Mouse (Mus musculus) embryo, embryonic 9.5 days (tissue): ENCODE measurements around the gene A830031A19Rik.

Experiments
- DNase-seq: peaks from one replicate; pipeline ENCODE4 v3.0.0-alpha.2; 2017; ENCODE audit errors: extremely low spot score

Gene A830031A19Rik

GRCm38 (mm10) chr11:24076821-24077730 lies 2.2 kb upstream of the A830031A19Rik start:
- peak; percentile 76 for DNase-seq

DNA sequence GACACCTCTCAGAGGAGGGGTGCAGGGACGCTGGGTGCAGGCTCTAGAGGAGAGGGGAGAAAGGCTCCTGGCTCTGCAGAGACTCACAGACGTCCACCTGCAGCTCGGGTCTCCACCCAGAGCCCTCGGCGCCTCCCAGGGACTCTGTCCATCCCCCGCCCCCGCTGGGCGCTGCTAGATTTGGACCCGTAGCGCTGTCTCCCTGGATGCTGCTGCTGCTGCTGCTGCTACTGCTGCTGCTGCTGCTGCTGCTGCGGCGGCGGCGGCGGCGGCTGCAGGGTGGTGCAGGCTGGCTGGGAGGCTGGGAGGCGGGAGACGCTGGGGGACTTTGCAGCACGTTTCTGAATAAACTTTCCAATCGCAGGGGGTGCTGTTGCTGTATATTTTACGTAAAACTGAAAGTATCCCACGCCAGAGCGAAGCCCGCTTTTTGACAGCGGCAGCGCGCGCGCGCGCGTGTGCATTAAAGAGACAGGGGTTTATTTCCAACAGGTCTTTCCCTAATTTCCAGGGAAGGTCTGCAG lies 1.3 kb upstream of the A830031A19Rik start:
- DNase-seq: peak; percentile 77

DNA sequence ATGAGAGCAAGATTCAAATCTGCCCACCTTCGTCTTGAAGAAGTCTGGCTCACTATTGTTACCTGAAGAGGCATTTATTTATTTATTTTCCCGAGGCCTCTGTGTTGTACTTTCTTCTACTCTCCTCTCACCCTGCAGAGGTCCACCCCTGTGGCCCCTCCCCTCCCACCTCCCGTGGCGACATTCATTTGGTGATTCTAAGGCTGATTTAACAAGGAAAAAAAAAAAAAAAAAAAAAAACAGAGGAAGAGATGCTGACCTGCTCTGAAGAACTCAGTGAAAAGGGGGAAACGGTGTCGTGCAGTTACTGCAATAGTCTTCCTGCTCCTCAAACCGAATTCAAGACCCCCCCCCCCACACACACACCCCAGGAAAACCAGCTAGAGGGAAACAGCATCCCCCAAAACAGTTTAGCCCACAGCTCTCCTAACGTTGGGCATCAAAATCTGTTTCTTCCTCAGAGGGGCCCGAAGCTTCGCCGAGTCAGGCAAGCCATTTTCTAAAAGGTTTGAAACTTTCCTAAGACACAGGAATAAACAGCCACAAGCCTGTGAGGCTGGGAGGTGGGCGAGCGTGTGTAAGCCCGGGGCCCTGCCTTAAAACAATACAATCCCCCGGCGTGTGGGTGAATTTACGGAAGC lies 752 bp upstream of the A830031A19Rik start:
- DNase-seq: no peak

DNA sequence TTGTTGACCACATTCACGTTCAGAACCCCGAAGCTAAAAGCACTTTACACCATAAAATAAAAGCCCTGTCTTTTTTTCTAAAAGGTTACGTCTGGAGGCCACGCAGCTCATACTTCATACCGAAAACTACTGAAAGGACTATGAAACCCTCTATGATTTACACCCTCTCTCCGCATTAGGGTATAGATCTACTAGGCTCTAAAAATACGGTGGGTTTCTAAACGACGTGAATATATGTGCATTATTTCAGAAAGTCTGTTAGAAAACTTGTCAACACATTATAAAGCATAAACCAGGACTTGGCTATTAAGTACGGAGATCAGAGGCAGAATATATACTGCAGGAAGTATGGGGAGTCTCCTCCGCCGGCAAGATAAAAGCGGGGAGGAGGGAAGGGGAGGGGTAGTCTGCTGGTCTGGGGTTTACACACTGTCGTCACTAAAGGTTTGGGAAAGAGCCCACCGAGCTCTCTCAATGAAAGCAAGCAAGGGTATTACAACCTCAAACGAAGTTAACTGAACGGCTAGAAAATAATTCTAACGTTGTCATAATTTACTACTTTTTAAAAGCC lies 748 bp downstream of the A830031A19Rik start:
- peak; percentile 62 for DNase-seq

GRCm38 (mm10) chr11:24065313-24065712 lies 9.5 kb downstream of the A830031A19Rik start:
- no peak for DNase-seq

DNA sequence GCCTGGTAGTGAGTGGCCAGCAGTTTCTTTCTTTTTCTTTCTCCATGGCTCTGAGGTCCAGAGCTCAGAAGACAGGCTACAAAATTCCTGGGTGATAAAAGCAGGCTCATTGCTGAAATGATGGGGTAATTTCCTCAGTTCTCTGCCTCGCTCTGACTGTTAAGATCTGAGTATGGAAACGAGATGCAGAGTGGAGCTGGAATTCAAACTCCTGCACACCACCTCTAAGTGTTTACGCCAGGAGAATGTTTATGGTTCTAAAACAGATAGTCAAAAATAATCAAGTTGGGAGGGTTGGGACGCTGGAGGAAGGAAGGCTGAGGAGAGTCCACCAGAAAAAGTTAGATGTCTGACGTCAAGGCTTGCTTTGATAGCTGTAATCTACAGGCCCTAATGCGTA lies 10.6 kb downstream of the A830031A19Rik start:
- DNase-seq: no peak

DNA sequence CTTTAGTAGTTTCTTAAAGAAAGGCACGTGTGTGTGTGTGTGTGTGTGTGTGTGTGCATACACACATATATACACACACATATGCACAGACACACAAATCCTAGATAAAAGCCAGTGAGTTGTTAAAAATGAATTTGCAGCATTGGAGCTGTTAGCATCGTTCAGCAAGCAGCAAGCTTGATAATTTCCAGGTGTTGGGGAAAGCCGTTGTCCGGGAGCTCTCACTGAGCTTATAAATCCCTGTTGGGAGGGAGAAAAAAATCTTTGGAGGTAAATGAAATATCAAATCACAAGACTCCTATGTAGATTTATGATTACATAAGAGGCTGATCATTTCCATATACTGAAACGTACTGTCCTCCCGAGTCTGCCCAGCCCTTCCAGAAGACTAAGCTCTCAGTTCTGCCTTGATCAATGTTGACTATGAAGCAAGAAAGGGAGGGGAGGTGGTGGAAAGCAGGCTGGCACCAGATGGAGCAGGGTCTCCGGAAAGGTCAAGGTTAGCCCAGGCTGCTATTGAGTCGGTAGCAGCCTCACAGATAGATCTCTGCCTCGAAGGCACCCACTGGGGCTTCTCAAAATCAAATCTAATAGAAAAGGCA lies 12.3 kb downstream of the A830031A19Rik start:
- no peak for DNase-seq

DNA sequence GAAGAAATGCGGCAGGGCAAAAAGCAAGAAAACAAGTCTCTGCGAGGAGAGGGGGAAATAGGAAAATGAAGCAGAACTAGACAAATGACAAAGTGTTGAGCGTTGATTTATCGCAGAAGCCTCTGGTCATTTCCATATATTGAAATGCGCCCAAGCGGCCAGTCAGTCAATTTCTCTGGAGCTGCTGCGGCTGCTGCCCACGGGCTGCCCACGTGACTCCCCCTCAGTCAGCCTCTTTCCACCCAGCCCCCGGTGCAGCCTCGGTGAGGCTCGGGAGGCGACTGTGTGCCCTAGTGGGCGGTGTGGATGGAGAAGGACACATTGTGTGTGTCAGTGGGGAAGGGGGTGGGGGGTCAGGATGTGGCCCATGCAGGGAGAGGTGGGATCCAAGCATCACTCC lies 13.0 kb downstream of the A830031A19Rik start:
- DNase-seq: peak; percentile 41

- DNase-seq: peak; percentile 39
These were observed 14.4 kb downstream of the A830031A19Rik start for GRCm38 (mm10) chr11:24060428-24060827.

GRCm38 (mm10) chr11:24059137-24059536 lies 15.7 kb downstream of the A830031A19Rik start:
- no peak for DNase-seq

DNA sequence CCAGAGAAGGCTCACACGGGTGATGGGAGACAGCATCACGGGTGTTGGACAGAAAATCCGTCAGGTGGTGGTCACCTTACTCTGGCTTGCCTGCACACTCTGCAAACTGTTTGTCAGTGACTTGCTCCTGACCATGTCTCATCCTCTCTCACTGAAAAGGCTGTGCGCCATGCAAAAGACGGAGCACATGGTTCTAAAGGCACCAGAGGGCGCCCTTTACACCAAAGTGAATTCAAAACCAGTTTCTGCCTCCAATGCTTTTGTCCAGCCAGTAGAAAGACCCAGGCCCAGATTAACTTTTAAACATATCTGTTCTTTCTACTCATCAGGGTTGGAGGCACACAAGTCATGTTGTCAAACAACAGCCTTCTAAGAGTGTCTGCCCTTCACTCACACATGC lies 22.0 kb downstream of the A830031A19Rik start:
- DNase-seq: peak; percentile 18

DNA sequence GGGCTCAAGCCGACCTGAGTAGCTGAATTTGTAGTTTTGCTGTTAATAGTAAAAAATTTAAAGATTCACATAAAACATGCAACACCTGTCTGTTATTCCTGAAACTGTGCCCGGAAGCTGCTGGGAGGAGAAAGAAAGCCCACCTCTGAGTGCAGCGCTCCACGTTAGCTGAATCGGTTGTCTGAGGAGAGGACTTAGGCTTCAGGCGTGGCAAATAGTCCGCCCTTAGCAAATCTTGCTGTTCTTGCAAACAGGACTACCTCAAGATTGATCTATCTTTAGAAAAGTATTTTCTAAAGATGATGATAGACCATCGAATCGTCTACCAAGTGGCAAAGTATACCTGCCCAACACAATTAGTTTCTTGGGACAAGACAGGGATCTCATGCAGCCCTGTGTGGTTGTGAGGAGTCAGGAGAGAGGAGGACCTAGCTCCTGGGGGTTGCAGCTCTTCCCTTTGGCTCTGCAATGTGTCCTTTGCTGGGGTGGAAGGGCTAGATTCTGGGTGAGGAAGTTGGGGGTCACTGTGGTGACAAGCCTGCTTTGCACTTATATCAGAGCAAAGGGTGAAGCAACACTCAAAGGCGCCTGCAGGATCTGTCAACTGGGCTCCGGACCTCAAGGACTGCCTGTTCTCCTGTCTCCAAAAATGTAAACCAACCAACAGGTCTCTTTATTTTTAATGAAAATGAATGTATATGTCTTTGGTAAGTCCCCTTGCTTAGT lies 24.7 kb downstream of the A830031A19Rik start:
- no peak for DNase-seq

DNA sequence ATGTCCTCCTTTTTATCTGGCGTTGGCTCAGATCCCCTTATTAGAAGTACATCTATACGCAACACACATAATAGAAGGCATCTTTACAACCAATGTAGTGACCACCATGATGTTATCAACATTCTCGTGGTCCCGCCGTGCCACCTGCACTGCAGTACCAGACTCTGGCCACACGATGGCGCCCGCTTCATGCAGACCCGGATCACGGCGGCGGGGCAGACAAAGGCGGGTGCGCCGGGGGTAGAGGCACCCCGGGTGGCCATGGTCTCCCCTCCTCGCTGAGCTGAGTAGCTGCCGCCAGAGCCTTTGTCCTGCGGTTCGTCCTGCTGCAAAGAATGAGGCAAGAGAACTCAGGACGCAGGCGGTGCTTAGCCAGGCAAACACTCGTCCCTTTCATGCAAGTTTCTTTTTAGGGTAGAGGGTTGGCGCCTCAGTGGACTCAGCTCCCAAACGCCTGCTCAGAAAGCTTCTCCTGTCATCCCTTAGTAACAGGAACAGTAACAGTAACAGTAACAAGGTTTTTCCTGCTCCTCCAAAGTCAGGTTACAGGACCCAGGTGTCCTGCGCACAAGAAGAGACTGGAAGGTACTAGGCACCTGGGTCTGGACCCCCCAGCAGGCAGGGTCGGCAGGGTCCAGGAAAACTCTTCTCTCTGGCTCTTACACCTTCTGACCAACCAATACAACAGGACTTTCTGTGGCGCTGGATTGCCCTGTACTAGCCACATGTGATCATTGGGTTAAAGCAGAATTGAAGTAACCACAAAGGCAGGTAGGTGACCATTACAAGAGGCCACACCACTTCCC lies 25.4 kb downstream of the A830031A19Rik start:
- peak; percentile 87 for DNase-seq

- DNase-seq: no peak
These were observed 30.8 kb downstream of the A830031A19Rik start for GRCm38 (mm10) chr11:24044025-24044424.

DNA sequence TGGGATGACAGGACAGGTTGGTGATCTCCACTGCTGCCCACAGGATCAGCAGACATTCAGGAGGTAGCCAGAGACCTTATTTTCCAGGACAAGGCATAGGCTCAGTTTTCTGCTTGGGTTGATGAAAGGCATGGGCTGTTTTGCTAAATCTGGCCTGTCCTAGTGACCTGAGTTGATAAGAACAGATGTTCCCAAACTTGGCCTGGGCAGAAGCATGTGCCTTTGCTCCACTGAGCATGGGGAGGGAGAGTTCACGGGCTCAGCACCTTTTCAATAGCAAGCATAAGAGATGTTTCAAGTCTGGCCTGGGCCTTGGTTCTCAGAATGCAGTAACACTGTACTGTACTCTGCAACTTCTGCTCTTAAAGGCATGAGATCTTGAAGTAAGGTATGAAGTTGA lies 54.1 kb downstream of the A830031A19Rik start:
- no peak for DNase-seq

- DNase-seq: no peak
These were observed 56.1 kb downstream of the A830031A19Rik start for GRCm38 (mm10) chr11:24018783-24019182.

DNA sequence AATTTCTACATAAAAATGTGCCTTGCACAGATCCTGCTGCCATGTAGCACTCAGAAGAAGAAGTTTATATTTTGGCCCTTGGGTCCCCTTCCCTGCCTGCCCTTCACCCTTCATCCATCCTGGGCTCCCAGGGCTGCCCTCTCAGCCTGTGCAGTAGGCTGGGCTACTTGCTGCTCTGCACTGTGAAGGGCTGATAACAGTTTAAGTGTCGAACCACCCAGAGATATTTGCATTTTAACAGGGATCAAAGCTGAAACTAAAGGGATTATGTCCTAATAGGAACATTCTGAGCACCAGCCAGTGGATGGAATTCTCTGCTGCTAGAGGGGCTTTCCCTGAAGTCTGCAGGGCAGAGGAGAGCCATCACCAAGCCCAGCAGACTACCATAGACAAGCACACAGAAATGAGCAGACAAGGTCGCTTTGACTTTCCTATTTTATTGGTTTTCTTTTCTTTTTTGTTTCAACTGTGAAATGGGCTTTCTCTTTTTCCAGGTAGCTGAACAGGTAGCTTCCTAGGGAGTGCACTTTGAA lies 58.1 kb downstream of the A830031A19Rik start:
- no peak for DNase-seq

DNA sequence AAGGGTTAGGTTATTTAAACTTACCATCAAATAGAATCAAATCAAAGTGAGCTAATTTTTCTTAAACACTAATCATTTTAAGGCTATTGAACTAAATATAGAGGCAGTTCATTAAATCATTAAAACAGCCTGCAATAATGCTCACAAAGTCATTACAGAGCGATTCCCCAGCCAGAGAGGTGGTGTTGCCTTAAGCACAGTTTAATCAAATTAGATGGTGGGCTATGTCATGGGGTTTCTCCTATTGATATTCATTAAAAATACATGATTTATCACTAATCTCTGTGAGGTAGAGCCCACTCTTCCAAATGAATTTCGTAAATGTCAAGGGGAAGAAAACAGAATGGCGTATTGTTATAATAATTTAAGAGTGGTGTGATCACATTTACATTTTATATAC lies 58.8 kb downstream of the A830031A19Rik start:
- no peak for DNase-seq

DNA sequence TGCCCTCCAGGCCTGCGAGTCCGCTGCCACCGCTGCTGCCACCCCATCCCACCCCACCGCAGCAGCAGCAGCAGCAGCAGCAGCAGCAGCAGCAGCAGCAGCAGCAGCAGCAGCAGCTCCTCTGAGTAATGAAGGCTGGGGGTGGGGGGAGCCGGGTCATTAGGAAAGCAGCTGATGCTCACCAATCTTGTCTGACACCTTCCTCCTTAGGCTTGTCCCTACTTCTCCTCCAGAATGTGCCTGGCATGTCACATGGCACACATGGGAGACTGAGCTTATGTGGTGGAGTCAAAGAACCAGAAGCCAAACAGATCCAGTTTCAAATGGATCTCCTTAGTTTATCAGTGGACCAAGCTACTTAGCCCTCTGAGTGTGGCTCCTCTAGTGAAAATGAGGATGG lies 60.2 kb downstream of the A830031A19Rik start:
- no peak for DNase-seq

DNA sequence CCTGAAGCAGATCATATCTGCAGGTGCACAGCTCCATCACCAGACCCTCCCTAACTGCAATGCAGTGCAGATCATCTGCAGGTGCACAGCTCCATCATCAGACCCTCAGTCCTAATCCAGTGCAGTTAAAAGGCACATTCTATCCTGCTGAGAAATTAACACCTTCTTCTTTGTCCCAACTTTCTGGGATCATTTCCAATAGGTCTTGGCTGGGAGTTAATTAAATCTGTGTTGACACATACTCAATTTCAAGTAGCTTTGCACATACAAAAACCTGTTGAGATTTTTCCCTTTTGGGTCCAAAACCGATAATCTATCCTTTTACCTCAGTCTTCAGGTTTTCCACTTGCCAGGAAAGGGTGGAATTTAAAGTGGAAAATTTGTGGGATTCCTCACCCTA lies 62.6 kb downstream of the A830031A19Rik start:
- DNase-seq: no peak
